Mouse (Mus musculus): ENCODE results near the gene Tgm6. TPM values are rescaled to one million over a fixed set of nuclear protein-coding genes. Genes with fewer than 3 reads are reported as not detected.

Tgm6 gene
- polyA plus RNA-seq, 1 experiment, result not detected

DNA sequence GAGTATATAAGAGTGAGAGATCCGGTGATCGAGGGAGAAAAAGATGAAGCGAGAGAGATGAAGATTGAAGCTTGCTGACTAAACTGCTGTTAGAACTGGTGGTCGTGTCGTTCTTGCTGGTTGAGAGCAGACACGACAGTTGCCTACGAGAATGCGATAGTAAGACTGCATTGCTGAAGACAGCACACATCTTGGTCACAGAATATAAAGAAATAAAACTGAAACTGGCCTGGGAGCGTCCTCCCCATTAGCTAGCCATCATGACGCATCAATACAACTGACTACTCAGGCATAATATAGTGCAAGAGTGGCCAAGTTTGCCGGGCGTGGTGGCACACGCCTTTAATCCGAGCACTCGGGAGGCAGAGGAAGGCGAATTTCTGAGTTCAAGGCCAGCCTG lies 82.7 kb downstream of the Tgm6 start, which contains the start of gene Tmc2:
Tmc2 (plus strand) TSS at position 301 of the 400 bp plus-strand sequence.
- WGBS, result 95% methylated on average over 16 of the region's 16 CpGs
- Histone ChIP-seq H3K27ac (ENCODE audit: insufficient read depth, low read depth, low read length) (no peak within 1 kb of the TSS), H3K4me3 (ENCODE audit: insufficient read depth, low read depth, low read length) (no peak within 1 kb of the TSS), H3K4me1 (ENCODE audit: control insufficient read depth, insufficient read depth, low read length) (no peaks in the 10 kb centered on the region)
- TF ChIP-seq POLR2A (IDR thresholded peaks at IDR 0.05; ENCODE audit: insufficient read depth, low read depth, low read length) (no peak), CTCF (IDR thresholded peaks at IDR 0.05; ENCODE audit: insufficient read depth, low read depth, low read length) (no peak)

DNA sequence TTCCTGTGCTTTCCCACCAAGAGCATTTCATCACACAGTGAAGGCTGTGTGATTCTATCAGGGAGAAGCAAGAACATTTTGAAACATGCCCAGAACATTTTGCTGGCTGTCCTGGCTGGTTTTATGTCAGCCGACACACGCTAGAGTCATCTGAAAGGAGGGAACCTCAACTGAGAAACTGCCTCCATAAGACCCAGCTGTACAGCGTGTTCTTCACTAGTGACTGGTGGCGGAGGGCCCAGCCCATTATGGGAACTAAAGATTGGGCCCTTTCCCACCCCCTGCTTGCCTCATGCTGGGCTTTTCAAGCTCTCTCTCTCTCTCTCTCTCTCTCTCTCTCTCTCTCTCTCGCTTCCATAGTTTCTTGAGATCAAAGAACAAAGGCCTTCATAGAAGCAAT lies 88.7 kb downstream of the Tgm6 start:
- H3K27ac ChIP-seq (ENCODE audit: insufficient read depth, low read depth, low read length), result no peak overlapping the region
- H3K4me1 ChIP-seq (ENCODE audit: control insufficient read depth, insufficient read depth, low read length), result no peaks in the 10 kb centered on the region
- no peak for TF ChIP-seq CTCF (IDR thresholded peaks at IDR 0.05; ENCODE audit: insufficient read depth, low read depth, low read length)
- TF ChIP-seq POLR2A (IDR thresholded peaks at IDR 0.05; ENCODE audit: insufficient read depth, low read depth, low read length), result no peak
- WGBS, result 50% methylated on average over 5 of the region's 5 CpGs
- no peak overlapping the region for H3K4me3 ChIP-seq (ENCODE audit: insufficient read depth, low read depth, low read length)

Other genes starting within 250 kb of the Tgm6 start
- not detected in 2 replicates for gene Tgm3, start 100.1 kb upstream of the Tgm6 start, polyA plus RNA-seq (2012; ENCODE audit: insufficient read depth, insufficient read length, low replicate concordance, missing spikeins)
- not detected in 2 replicates for gene Snrpb, start 67.0 kb downstream of the Tgm6 start, polyA plus RNA-seq (2012; ENCODE audit: insufficient read depth, insufficient read length, low replicate concordance, missing spikeins)
- not detected in 2 replicates for gene Tmc2, start 82.8 kb downstream of the Tgm6 start, polyA plus RNA-seq (2012; ENCODE audit: insufficient read depth, insufficient read length, low replicate concordance, missing spikeins)
- 362 TPM in 1 of 2 replicates, not detected in the other for gene Nop56, start 162.0 kb downstream of the Tgm6 start, polyA plus RNA-seq (2012; ENCODE audit: insufficient read depth, insufficient read length, low replicate concordance, missing spikeins)
- gene Idh3b, start 172.1 kb downstream of the Tgm6 start, polyA plus RNA-seq (2012; ENCODE audit: insufficient read depth, insufficient read length, low replicate concordance, missing spikeins), result 496 TPM in 1 of 2 replicates, not detected in the other
- not detected in 2 replicates for gene Ebf4, start 182.8 kb downstream of the Tgm6 start, polyA plus RNA-seq (2012; ENCODE audit: insufficient read depth, insufficient read length, low replicate concordance, missing spikeins)

Measured in olfactory bulb, adult 2 months (tissue).